Comparison of ENCODE assay signal across 8 mouse cellular contexts in genomic region chr3:109122641-109123530, GRCm38 (mm10). TPM values are rescaled to one million over a fixed set of nuclear protein-coding genes. Genes with fewer than 3 reads are reported as not detected.
DNase-seq lines count a peak whose midpoint lies in the region; ATAC-seq and TF ChIP-seq lines count a peak whose summit lies in the region.

Gene Slc25a24, plus strand, starts transcription at chr3:109123149.

- 2% methylated on average over 35 of the region's 49 CpGs for WGBS in forebrain, embryonic 11.5 days

- no peaks in the 10 kb centered on the region for H3K9me3 ChIP-seq in forebrain, embryonic 11.5 days (ENCODE audit: control insufficient read depth, low read length)

- TF ChIP-seq POLR2A in bone marrow macrophage, adult 2 months (IDR thresholded peaks at IDR 0.05; ENCODE audit: borderline replicate concordance, low read depth, low read length), result no peak

- H3K4me3 ChIP-seq in bone marrow macrophage, adult 2 months (ENCODE audit: insufficient read depth, low read length), result peak within 1 kb of the TSS; percentile 100
- H3K4me3 ChIP-seq in forebrain, embryonic 11.5 days (ENCODE audit: low read depth, low read length), result peak within 1 kb of the TSS; percentile 71

- peak; percentile 49 for DNase-seq in MN1 (ENCODE audit: low spot score)
- peak; percentile 84 for DNase-seq in forebrain, embryonic 11.5 days (ENCODE audit: low spot score)
- peak; percentile 65 to 67 for DNase-seq in heart, postnatal 14 days
- DNase-seq in layer of hippocampus, postnatal 25 days (ENCODE audit: extremely low spot score in 1 of 2, low spot score in 1 of 2), result peak; percentile 13 to 22
- peak; percentile 70 to 78 for DNase-seq in lung, postnatal 4 days
- DNase-seq in retina, postnatal 1 day, result peak; percentile 79
- peak; percentile 59 for DNase-seq in urinary bladder, postnatal 25 days (ENCODE audit: low spot score)

- H3K4me2 ChIP-seq in forebrain, embryonic 11.5 days (ENCODE audit: low read depth, low read length, severe bottlenecking), result peak within 1 kb of the TSS; percentile 83

- intact Hi-C loops in heart, postnatal 14 days (cut with DNase I), result no loop called here

- ATAC-seq in forebrain, embryonic 11.5 days (replicated peaks; ENCODE audit: low FRiP score), result peak; percentile 93

- no peaks in the 10 kb centered on the region; the same call in 1 of the 2 replicates for H3K27me3 ChIP-seq in forebrain, embryonic 11.5 days (ENCODE audit: control insufficient read depth, insufficient read depth, low read length)

- H3K4me1 ChIP-seq in bone marrow macrophage, adult 2 months (ENCODE audit: control insufficient read depth, insufficient read depth, low read length), result peaks cover 15% of the 10 kb centered on the region
- 0 out of 2 replicates have a peak, but pooled peaks cover 3% of the 10 kb centered on the region for H3K4me1 ChIP-seq in forebrain, embryonic 11.5 days (replicated peaks; ENCODE audit: control insufficient read depth, insufficient read depth, low read length)

- TF ChIP-seq CTCF in bone marrow macrophage, adult 2 months (IDR thresholded peaks at IDR 0.05; ENCODE audit: low read depth, low read length), result no peak

- no peaks in the 10 kb centered on the region for H3K36me3 ChIP-seq in forebrain, embryonic 11.5 days (ENCODE audit: control insufficient read depth, insufficient read depth, low read length)

- H3K27ac ChIP-seq in bone marrow macrophage, adult 2 months (ENCODE audit: insufficient read depth, low read depth, low read length), result peak within 1 kb of the TSS; percentile 83
- no peak within 1 kb of the TSS for H3K27ac ChIP-seq in forebrain, embryonic 11.5 days (ENCODE audit: low read depth, low read length)

- peak within 1 kb of the TSS; percentile 96 for H3K9ac ChIP-seq in forebrain, embryonic 11.5 days (ENCODE audit: low read length)

RNA-seq across cellular contexts. Expression of gene Slc25a24, which starts in this region (rescaled TPM):
- polyA plus RNA-seq in bone marrow macrophage, adult 2 months (2012; ENCODE audit: insufficient read depth, insufficient read length, missing spikeins), result 46.2 and 48.2 TPM in 2 replicates
- polyA plus RNA-seq in forebrain, embryonic 11.5 days (2014; fragmentation: Nextera tagmentation; extraction: Ambion mirVana), result 25.2 and 25.3 TPM in 2 replicates
- total RNA-seq in heart, postnatal 14 days (2021), result 1 to 10 TPM; 7.7 to 9.3 TPM
- 1 to 10 TPM; 2.6 to 3.4 TPM for total RNA-seq in layer of hippocampus, postnatal 25 days (2021)

Comparison
In these comparisons a context has a peak if more than half of its experiments do, and no peak if none do; other contexts are left out.
1. DNase-seq: peak in every context shown above with its lines; median percentile 84 in forebrain, embryonic 11.5 days; 79 in retina, postnatal 1 day; 74 in lung, postnatal 4 days; 66 in heart, postnatal 14 days; 59 in urinary bladder, postnatal 25 days; 49 in MN1; 18 in layer of hippocampus, postnatal 25 days.